33 mouse cellular contexts compared by ENCODE assay signal in the genomic region with DNA sequence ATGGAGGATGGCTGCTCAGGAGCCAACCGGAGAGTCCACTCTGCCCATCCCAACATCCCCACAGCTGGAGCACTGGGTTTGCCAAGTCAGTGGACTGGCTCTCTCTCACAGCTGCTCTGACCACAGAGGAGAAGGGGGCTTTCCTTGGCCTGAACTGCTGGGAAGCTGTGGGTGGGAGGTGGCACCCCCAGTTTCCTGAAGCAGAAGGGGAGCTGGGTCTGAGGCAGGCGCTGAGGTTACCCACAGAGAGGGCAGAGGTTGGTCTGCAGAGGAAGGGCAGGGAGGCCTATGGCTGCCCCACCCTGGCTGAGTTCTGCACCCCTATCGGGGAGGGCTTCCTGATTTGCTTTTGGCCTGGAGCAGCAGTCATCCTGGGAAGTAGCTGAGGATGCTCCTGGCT. TPM values are rescaled to one million over a fixed set of nuclear protein-coding genes. Genes with fewer than 3 reads are reported as not detected.
A peak's percentile ranks its signal among the peaks of the same experiment; 100 is the strongest.
DNase-seq lines count a peak whose midpoint lies in the region; ATAC-seq lines count a peak whose summit lies in the region.
"Had no signal": no experiment of that assay in that cellular context is flagged by ENCODE, and none has a peak within 500 bp of the region (broad histone marks: within the 10 kb centered on the region; RNA-seq: fewer than 3 reads in every experiment).

No protein-coding gene starts in this region.

- no peak overlapping the region for H3K27ac ChIP-seq in hindbrain, embryonic 12.5 days
- H3K27ac ChIP-seq in hindbrain, embryonic 16.5 days (ENCODE audit: low read depth, low read length) = no peak overlapping the region
- H3K27ac ChIP-seq: gastrocnemius, adult 2 months; heart, embryonic 13.5 days; hindbrain, embryonic 13.5 days; intestine, embryonic 15.5 days; layer of hippocampus, adult 2 months; limb, embryonic 13.5 days; liver, embryonic 13.5 days; lung, embryonic 15.5 days; macrophage; midbrain, embryonic 15.5 days; neural tube, embryonic 15.5 days had no signal

- no peaks in the 10 kb centered on the region for H3K4me1 ChIP-seq in hindbrain, embryonic 12.5 days
- no peaks in the 10 kb centered on the region for H3K4me1 ChIP-seq in hindbrain, embryonic 16.5 days (ENCODE audit: control insufficient read depth, insufficient read depth, low read depth, low read length)
- H3K4me1 ChIP-seq: heart, embryonic 13.5 days; hindbrain, embryonic 13.5 days; limb, embryonic 13.5 days; lung, embryonic 15.5 days; midbrain, embryonic 15.5 days; neural tube, embryonic 15.5 days had no signal

- peak; percentile 56 for DNase-seq in CD4-positive helper T cell, adult 2 months (ENCODE audit: low read depth, low spot score)
- DNase-seq in liver = no peak
- no peak for DNase-seq in ovary, postnatal 10 days (ENCODE audit: low spot score)
- DNase-seq: adrenal gland, postnatal 14 days; cerebellum, adult 2 months; cerebellum, postnatal 25 days; embryo, embryonic 11 days; gastrocnemius, adult 2 months; heart, adult 18-20 months; heart, postnatal 14 days; kidney, adult 9 months; kidney, postnatal 25 days; layer of hippocampus, postnatal 36 days; liver, embryonic 13.5 days; right cerebral cortex, postnatal 25 days; thymus, postnatal 36 days had no signal

- H3K4me2 ChIP-seq in hindbrain, embryonic 12.5 days (replicated peaks) = no peak overlapping the region
- H3K4me2 ChIP-seq in hindbrain, embryonic 16.5 days (ENCODE audit: low read length) = no peak overlapping the region
- H3K4me2 ChIP-seq: heart, embryonic 13.5 days; hindbrain, embryonic 13.5 days; intestine, embryonic 15.5 days; limb, embryonic 13.5 days; liver, embryonic 13.5 days; lung, embryonic 15.5 days; midbrain, embryonic 15.5 days; neural tube, embryonic 15.5 days had no signal

- no peaks in the 10 kb centered on the region for H3K9me3 ChIP-seq in hindbrain, embryonic 12.5 days (replicated peaks)
- no peaks in the 10 kb centered on the region for H3K9me3 ChIP-seq in hindbrain, embryonic 16.5 days (ENCODE audit: control insufficient read depth, low read length)
- H3K9me3 ChIP-seq: heart, embryonic 13.5 days; hindbrain, embryonic 13.5 days; intestine, embryonic 15.5 days; limb, embryonic 13.5 days; liver, embryonic 13.5 days; lung, embryonic 15.5 days; midbrain, embryonic 15.5 days; neural tube, embryonic 15.5 days had no signal

- H3K9ac ChIP-seq in hindbrain, embryonic 12.5 days = peak overlapping the region; percentile 27; the same call in 1 of the 2 replicates
- H3K9ac ChIP-seq in hindbrain, embryonic 16.5 days (ENCODE audit: low read depth, low read length) = no peak overlapping the region
- H3K9ac ChIP-seq: heart, embryonic 13.5 days; hindbrain, embryonic 13.5 days; intestine, embryonic 15.5 days; limb, embryonic 13.5 days; liver, embryonic 13.5 days; lung, embryonic 15.5 days; midbrain, embryonic 15.5 days; neural tube, embryonic 15.5 days had no signal

- H3K27me3 ChIP-seq in hindbrain, embryonic 12.5 days = peaks cover 3% of the 10 kb centered on the region; the same call in 1 of the 2 replicates
- no peaks in the 10 kb centered on the region for H3K27me3 ChIP-seq in hindbrain, embryonic 16.5 days (replicated peaks; ENCODE audit: control insufficient read depth, insufficient read depth, low read length)
- H3K27me3 ChIP-seq: heart, embryonic 13.5 days; hindbrain, embryonic 13.5 days; intestine, embryonic 15.5 days; limb, embryonic 13.5 days; liver, embryonic 13.5 days; lung, embryonic 15.5 days; midbrain, embryonic 15.5 days; neural tube, embryonic 15.5 days had no signal

- H3K36me3 ChIP-seq in hindbrain, embryonic 12.5 days = no peaks in the 10 kb centered on the region
- no peaks in the 10 kb centered on the region for H3K36me3 ChIP-seq in hindbrain, embryonic 16.5 days (ENCODE audit: control insufficient read depth, insufficient read depth, low read length)
- H3K36me3 ChIP-seq: heart, embryonic 13.5 days; hindbrain, embryonic 13.5 days; intestine, embryonic 15.5 days; limb, embryonic 13.5 days; liver, embryonic 13.5 days; lung, embryonic 15.5 days; midbrain, embryonic 15.5 days; neural tube, embryonic 15.5 days had no signal

- H3K4me3 ChIP-seq in hindbrain, embryonic 12.5 days = no peak overlapping the region
- H3K4me3 ChIP-seq in hindbrain, embryonic 16.5 days (ENCODE audit: low read length) = no peak overlapping the region
- H3K4me3 ChIP-seq: gastrocnemius, adult 2 months; heart, embryonic 13.5 days; hindbrain, embryonic 13.5 days; intestine, embryonic 15.5 days; layer of hippocampus, adult 2 months; limb, embryonic 13.5 days; liver, embryonic 13.5 days; lung, embryonic 15.5 days; midbrain, embryonic 15.5 days; myocyte; neural tube, embryonic 15.5 days had no signal

- ATAC-seq in hindbrain, embryonic 12.5 days (ENCODE audit: low FRiP score) = no peak
- ATAC-seq in hindbrain, embryonic 16.5 days = no peak
- ATAC-seq in hematopoietic stem cell, adult 5-6 weeks (replicated peaks in 1 of 2; ENCODE audit: insufficient read depth in 1 of 2, low FRiP score in 2 of 2, low TSS enrichment in 1 of 2, low read depth in 1 of 2, poor library complexity in 2 of 2, severe bottlenecking in 2 of 2) = peak; percentile 86 to 95
- peak; percentile 62 for ATAC-seq in monocyte, adult 5-6 weeks (replicated peaks; ENCODE audit: insufficient number of reproducible peaks, low FRiP score, low TSS enrichment, poor library complexity, severe bottlenecking)
- ATAC-seq: forebrain, embryonic 14.5 days; intestine, embryonic 15.5 days; midbrain, embryonic 15.5 days had no signal

- 73% methylated on average over 3 of the region's 3 CpGs for WGBS in hindbrain, embryonic 12.5 days
- WGBS in hindbrain, embryonic 16.5 days = 76% methylated on average over 3 of the region's 3 CpGs

RNA-seq across cellular contexts. Expression of a gene that starts 6.0 kb away (rescaled TPM):
- not detected in 2 replicates for polyA plus RNA-seq in hindbrain, embryonic 12.5 days (2016; fragmentation: Nextera tagmentation; extraction: Ambion mirVana)
- polyA plus RNA-seq in hindbrain, embryonic 16.5 days (2015; fragmentation: Nextera tagmentation; extraction: Ambion mirVana) = 0.05 TPM in 1 of 2 replicates, not detected in the other
- 19.3 and 22.7 TPM in 2 replicates for total RNA-seq in hematopoietic stem cell, adult 5-6 weeks (2017)
- total RNA-seq in monocyte, adult 5-6 weeks (2017) = 0.29 to 1.1 TPM (median 0.32 TPM) in 3 replicates
- polyA plus RNA-seq: forebrain, embryonic 14.5 days; liver, embryonic 13.5 days; midbrain, embryonic 15.5 days had no signal

RNA-seq across cellular contexts. Expression of a gene that starts 15.2 kb away (rescaled TPM):
- polyA plus RNA-seq in hindbrain, embryonic 12.5 days (2016; fragmentation: Nextera tagmentation; extraction: Ambion mirVana) = not detected in 2 replicates
- not detected in 2 replicates for polyA plus RNA-seq in hindbrain, embryonic 16.5 days (2015; fragmentation: Nextera tagmentation; extraction: Ambion mirVana)
- 20.2 and 22.8 TPM in 2 replicates for total RNA-seq in hematopoietic stem cell, adult 5-6 weeks (2017)
- total RNA-seq in monocyte, adult 5-6 weeks (2017) = 75.5 to 155 TPM (median 106 TPM) in 3 replicates
- total RNA-seq: adrenal gland, postnatal 14 days; gastrocnemius, adult 2 months; layer of hippocampus, postnatal 36 days had no signal
- polyA plus RNA-seq: C2C12; heart, embryonic 13.5 days; myocyte; neural tube, embryonic 15.5 days; stomach, embryonic 14.5 days had no signal

RNA-seq across cellular contexts. Expression of a gene that starts 33.4 kb away (rescaled TPM):
- 3.1 and 3.6 TPM in 2 replicates for polyA plus RNA-seq in hindbrain, embryonic 12.5 days (2016; fragmentation: Nextera tagmentation; extraction: Ambion mirVana)
- polyA plus RNA-seq in hindbrain, embryonic 16.5 days (2015; fragmentation: Nextera tagmentation; extraction: Ambion mirVana) = 6.7 and 7.4 TPM in 2 replicates
- total RNA-seq in hematopoietic stem cell, adult 5-6 weeks (2017) = 1.9 TPM in 2 replicates
- 0.64 to 8.6 TPM (median 2.4 TPM) in 3 replicates for total RNA-seq in monocyte, adult 5-6 weeks (2017)

Comparison
In these comparisons a context has a peak if more than half of its experiments do, and no peak if none do; other contexts are left out.
1. ATAC-seq: peak in hematopoietic stem cell, adult 5-6 weeks (2 of 2) and monocyte, adult 5-6 weeks (single experiment); none in hindbrain, embryonic 12.5 days (single experiment) and hindbrain, embryonic 16.5 days (single experiment).